Mouse (Mus musculus): ENCODE results near the gene Fam83e.

The Fam83e gene

GRCm38 (mm10) chr7:45701607-45702006 is 19.4 kb upstream of the Fam83e start:
- no peak for DNase-seq (ENCODE audit: extremely low spot score, low spot score)

- DNase-seq (ENCODE audit: extremely low spot score, low spot score), result no peak
These were observed 18.7 kb upstream of the Fam83e start for GRCm38 (mm10) chr7:45702316-45702715.

- DNase-seq (ENCODE audit: extremely low spot score, low spot score), result no peak
These were observed 18.0 kb upstream of the Fam83e start for GRCm38 (mm10) chr7:45702809-45703520.

- no peak for DNase-seq (ENCODE audit: extremely low spot score, low spot score)
These were observed 17.4 kb upstream of the Fam83e start for GRCm38 (mm10) chr7:45703521-45704033.

GRCm38 (mm10) chr7:45704046-45704559 is 16.9 kb upstream of the Fam83e start:
- DNase-seq (ENCODE audit: extremely low spot score, low spot score), result peak; percentile 70

- DNase-seq (ENCODE audit: extremely low spot score, low spot score), result peak; percentile 98
These were observed 16.1 kb upstream of the Fam83e start, which contains the start of gene Dbp for GRCm38 (mm10) chr7:45704730-45705442. Gene Dbp, plus strand, starts transcription at chr7:45705088.

- peak; percentile 69 for DNase-seq (ENCODE audit: extremely low spot score, low spot score)
These were observed 15.6 kb upstream of the Fam83e start for GRCm38 (mm10) chr7:45705443-45705864.

- DNase-seq (ENCODE audit: extremely low spot score, low spot score), result peak; percentile 72
These were observed 15.1 kb upstream of the Fam83e start for GRCm38 (mm10) chr7:45705873-45706281.

- DNase-seq (ENCODE audit: extremely low spot score, low spot score), result peak; percentile 84
These were observed 14.2 kb upstream of the Fam83e start for GRCm38 (mm10) chr7:45706721-45707241.

GRCm38 (mm10) chr7:45707375-45707967 is 13.5 kb upstream of the Fam83e start:
- peak; percentile 88 for DNase-seq (ENCODE audit: extremely low spot score, low spot score)

- no peak for DNase-seq (ENCODE audit: extremely low spot score, low spot score)
These were observed 12.7 kb upstream of the Fam83e start for GRCm38 (mm10) chr7:45708221-45708761.

GRCm38 (mm10) chr7:45709036-45709435 is 12.0 kb upstream of the Fam83e start:
- no peak for DNase-seq (ENCODE audit: extremely low spot score, low spot score)

- DNase-seq (ENCODE audit: extremely low spot score, low spot score), result no peak
These were observed 11.2 kb upstream of the Fam83e start for GRCm38 (mm10) chr7:45709677-45710355.

- no peak for DNase-seq (ENCODE audit: extremely low spot score, low spot score)
These were observed 10.4 kb upstream of the Fam83e start for GRCm38 (mm10) chr7:45710477-45711191.

- DNase-seq (ENCODE audit: extremely low spot score, low spot score), result no peak
These were observed 9.5 kb upstream of the Fam83e start for GRCm38 (mm10) chr7:45711316-45712021.

GRCm38 (mm10) chr7:45712022-45712757 is 8.8 kb upstream of the Fam83e start:
- no peak for DNase-seq (ENCODE audit: extremely low spot score, low spot score)

GRCm38 (mm10) chr7:45713396-45713795 is 7.6 kb upstream of the Fam83e start:
- no peak for DNase-seq (ENCODE audit: extremely low spot score, low spot score)

GRCm38 (mm10) chr7:45713881-45714520 is 7.0 kb upstream of the Fam83e start:
- DNase-seq (ENCODE audit: extremely low spot score, low spot score), result no peak
